Mouse (Mus musculus) hindbrain, embryonic 16.5 days (tissue): Measurements from ENCODE around the gene Adam17. TPM values are rescaled to one million over a fixed set of nuclear protein-coding genes. Genes with fewer than 3 reads are reported as not detected.

Experiments used
- ATAC-seq: fragments of 200-750 bp; cut with Nextera tagmentation; 2 replicates; pipeline ENCODE4 v1.8.0; 2017; ENCODE audit warnings: moderate TSS enrichment, moderate library complexity
- H3K27ac ChIP-seq: fragments of 300-500 bp; sonication (generic); 2 replicates; pipeline ENCODE4 v1.5.1; 2014; ENCODE audit warnings: low read depth, mild to moderate bottlenecking, control low read depth, low read length, moderate library complexity
- H3K27me3 ChIP-seq: fragments of 300-500 bp; sonication (generic); replicated peaks from 2 replicates; pipeline ENCODE4 v1.6.1; 2014; ENCODE audit warnings: low read length; ENCODE audit not compliant: control insufficient read depth, insufficient read depth
- H3K36me3 ChIP-seq: fragments of 300-500 bp; sonication (generic); 2 replicates; pipeline ENCODE4 v1.6.1; 2014; ENCODE audit warnings: mild to moderate bottlenecking, low read length, moderate library complexity, mixed read lengths; ENCODE audit not compliant: control insufficient read depth, insufficient read depth
- H3K4me1 ChIP-seq: fragments of 300-500 bp; sonication (generic); 2 replicates; pipeline ENCODE4 v1.6.1; 2014; ENCODE audit warnings: low read depth, low read length; ENCODE audit not compliant: control insufficient read depth, insufficient read depth
- H3K4me2 ChIP-seq: fragments of 300-500 bp; sonication (generic); 2 replicates; pipeline ENCODE4 v1.6.1; 2014; ENCODE audit warnings: mild to moderate bottlenecking, low read length, control low read depth, moderate library complexity
- H3K4me3 ChIP-seq: fragments of 300-500 bp; sonication (generic); 2 replicates; pipeline ENCODE4 v1.5.1; 2014; ENCODE audit warnings: mild to moderate bottlenecking, low read length, control low read depth, moderate library complexity
- H3K9ac ChIP-seq: fragments of 300-500 bp; sonication (generic); 2 replicates; pipeline ENCODE4 v1.6.1; 2014; ENCODE audit warnings: low read depth, mild to moderate bottlenecking, control low read depth, low read length, moderate library complexity
- H3K9me3 ChIP-seq: fragments of 300-500 bp; sonication (generic); 2 replicates; pipeline ENCODE4 v1.6.1; 2014; ENCODE audit warnings: mild to moderate bottlenecking, low read length, moderate library complexity; ENCODE audit not compliant: control insufficient read depth
- WGBS: fragments of 180-500 bp; shearing (Covaris S2); extraction: QIAGEN DNeasy Blood & Tissue Kit; methylation state at CpG from one replicate; pipeline ENCODE4 v1.1.7; 2014; 5-methylcytosine and 5-hydroxymethylcytosine counted together
- polyA plus RNA-seq: library from polyadenylated mRNA; unstranded; fragments of >200 nt; fragmentation: Nextera tagmentation; extraction: Ambion mirVana; gene quantifications from 2 replicates; pipeline ENCODE4 v1.2.1, GENCODE M21; 2015

Adam17 gene
- 17.0 and 20.6 TPM in 2 replicates for polyA plus RNA-seq

DNA sequence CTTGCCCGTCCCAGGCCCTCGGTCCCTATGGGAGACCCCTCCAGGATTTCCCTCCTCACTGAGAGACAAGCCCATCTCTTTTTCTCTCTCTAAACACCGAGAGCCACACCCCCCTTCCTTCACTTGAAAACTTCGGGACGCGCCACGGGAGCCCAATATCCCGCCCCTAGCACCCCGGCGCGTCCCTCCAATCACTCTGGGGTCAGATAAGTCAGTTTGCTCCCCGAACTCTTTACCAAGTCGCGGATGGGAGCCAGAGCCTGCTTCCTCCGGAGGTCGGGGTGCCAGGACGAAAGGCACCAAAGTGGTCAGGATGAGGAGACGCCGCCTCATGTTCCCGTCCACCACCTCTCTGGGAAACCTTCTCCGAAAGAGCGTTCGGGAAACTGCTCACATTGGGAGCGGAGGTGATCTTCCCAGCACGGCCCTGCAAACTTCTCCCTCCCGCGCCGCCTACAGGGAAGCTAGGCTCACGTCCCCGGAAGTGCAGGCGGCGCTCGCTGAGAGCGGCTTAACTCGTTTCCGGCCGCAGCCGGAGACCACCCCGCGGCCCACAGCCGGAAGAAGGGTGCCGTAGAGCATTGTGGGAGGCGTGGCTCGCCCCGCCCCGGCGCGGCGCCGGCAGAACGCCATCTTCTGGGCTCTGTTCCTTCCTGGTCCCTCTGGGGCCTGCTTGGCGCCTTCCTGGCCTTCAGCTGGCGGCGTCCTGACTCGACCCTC is at the start of gene Adam17:
TSS of gene Adam17 (minus strand) at position 533 of the 720 bp plus-strand sequence.
- ATAC-seq, result peak; percentile 98
- H3K9me3 ChIP-seq, result no peaks in the 10 kb centered on the region
- under 1% methylated on average over 52 of the region's 55 CpGs for WGBS
- H3K36me3 ChIP-seq, result no peaks in the 10 kb centered on the region
- peak within 1 kb of the TSS; percentile 85 for H3K4me2 ChIP-seq
- peak within 1 kb of the TSS; percentile 94 for H3K27ac ChIP-seq
- H3K4me1 ChIP-seq, result peaks cover 6% of the 10 kb centered on the region
- peak within 1 kb of the TSS; percentile 65 for H3K4me3 ChIP-seq
- no peaks in the 10 kb centered on the region for H3K27me3 ChIP-seq
- H3K9ac ChIP-seq, result peak within 1 kb of the TSS; percentile 94

DNA sequence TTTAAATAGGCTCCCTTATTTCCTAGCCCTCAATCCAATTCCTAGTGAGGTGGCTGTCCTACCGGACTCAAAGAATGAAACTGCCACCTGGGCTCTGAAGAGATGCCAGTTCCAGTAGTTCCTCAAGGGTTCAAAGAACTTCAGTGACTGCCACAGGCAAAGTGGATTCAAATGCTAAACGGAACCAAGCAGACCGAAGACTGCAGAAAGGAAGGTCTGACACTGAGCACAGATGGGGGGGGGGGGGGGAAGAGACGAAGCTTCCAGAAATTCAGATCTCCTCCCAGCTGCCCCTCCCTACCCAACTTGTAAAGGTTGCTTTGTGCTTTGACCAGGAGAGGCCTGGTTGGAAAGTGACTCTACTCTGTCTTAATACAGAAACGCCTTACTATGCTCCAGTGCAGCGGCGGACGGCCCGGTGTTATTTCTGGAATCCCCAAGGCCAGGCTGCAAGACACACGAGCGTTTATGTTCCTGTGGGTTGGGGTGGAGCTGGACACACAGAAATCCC is 45.2 kb upstream of the Adam17 start:
- peaks cover 18% of the 10 kb centered on the region for H3K4me1 ChIP-seq
- H3K9me3 ChIP-seq, result no peaks in the 10 kb centered on the region
- no peak for ATAC-seq
- WGBS, result 30% methylated on average over 10 of the region's 11 CpGs
- H3K27me3 ChIP-seq, result no peaks in the 10 kb centered on the region
- H3K9ac ChIP-seq, result peak overlapping the region; percentile 81
- H3K4me2 ChIP-seq, result peak overlapping the region; percentile 67
- H3K4me3 ChIP-seq, result peak overlapping the region; percentile 95
- peak overlapping the region; percentile 96 for H3K27ac ChIP-seq
- H3K36me3 ChIP-seq, result no peaks in the 10 kb centered on the region; the same call in 1 of the 2 replicates

DNA sequence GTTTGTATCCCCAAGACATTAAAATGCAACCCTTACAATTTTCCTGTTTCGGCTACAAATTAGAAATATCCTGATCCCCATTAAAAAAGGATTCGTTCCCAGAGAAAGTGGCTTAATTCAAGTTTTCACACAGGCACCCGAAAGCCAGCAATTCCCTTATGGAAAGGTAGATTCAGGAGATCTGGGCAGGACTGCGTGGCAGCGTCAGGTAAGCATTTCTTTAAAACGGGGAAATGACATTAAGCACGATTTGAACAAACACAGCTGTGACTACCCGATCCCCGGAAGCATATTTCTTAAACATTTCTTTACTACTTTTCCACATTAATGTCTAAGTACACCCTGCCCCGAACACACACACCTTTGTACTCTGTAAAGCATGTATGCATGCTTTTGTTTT is 44.7 kb upstream of the Adam17 start:
- Histone ChIP-seq H3K27me3 (no peaks in the 10 kb centered on the region), H3K9me3 (no peaks in the 10 kb centered on the region), H3K4me3 (peak overlapping the region; percentile 95), H3K9ac (peak overlapping the region; percentile 81), H3K27ac (peak overlapping the region; percentile 96), H3K36me3 (peaks cover 2% of the 10 kb centered on the region; the same call in 1 of the 2 replicates), H3K4me2 (peak overlapping the region; percentile 67), H3K4me1 (peaks cover 18% of the 10 kb centered on the region)
- no peak for ATAC-seq
- WGBS, result 3% methylated on average over 10 of the region's 10 CpGs

GRCm38 (mm10) chr12:21417100-21418070 is 44.0 kb upstream of the Adam17 start, which contains the start of gene Ywhaq:
Gene Ywhaq (minus strand): TSS chr12:21417637.
- WGBS, result 0% methylated on average over 77 of the region's 103 CpGs
- Histone ChIP-seq H3K9ac (peak within 1 kb of the TSS; percentile 97), H3K4me1 (peaks cover 18% of the 10 kb centered on the region), H3K4me2 (peak within 1 kb of the TSS; percentile 80), H3K27me3 (no peaks in the 10 kb centered on the region), H3K27ac (peak within 1 kb of the TSS; percentile 100), H3K36me3 (peaks cover 9% of the 10 kb centered on the region), H3K4me3 (peak within 1 kb of the TSS; percentile 95), H3K9me3 (0 out of 2 replicates have a peak, but pooled peaks cover under 1% of the 10 kb centered on the region)
- ATAC-seq, result peak; percentile 99

GRCm38 (mm10) chr12:21416506-21416905 is 43.1 kb upstream of the Adam17 start:
- peak overlapping the region; percentile 80 for H3K4me2 ChIP-seq
- no peak for ATAC-seq
- H3K9me3 ChIP-seq, result 0 out of 2 replicates have a peak, but pooled peaks cover 3% of the 10 kb centered on the region
- H3K27me3 ChIP-seq, result no peaks in the 10 kb centered on the region
- peaks cover 18% of the 10 kb centered on the region for H3K4me1 ChIP-seq
- H3K9ac ChIP-seq, result peak overlapping the region; percentile 72
- peaks cover 16% of the 10 kb centered on the region for H3K36me3 ChIP-seq
- peak overlapping the region; percentile 63 for H3K27ac ChIP-seq
- 0% methylated on average over 11 of the region's 15 CpGs for WGBS
- peak overlapping the region; percentile 95 for H3K4me3 ChIP-seq

DNA sequence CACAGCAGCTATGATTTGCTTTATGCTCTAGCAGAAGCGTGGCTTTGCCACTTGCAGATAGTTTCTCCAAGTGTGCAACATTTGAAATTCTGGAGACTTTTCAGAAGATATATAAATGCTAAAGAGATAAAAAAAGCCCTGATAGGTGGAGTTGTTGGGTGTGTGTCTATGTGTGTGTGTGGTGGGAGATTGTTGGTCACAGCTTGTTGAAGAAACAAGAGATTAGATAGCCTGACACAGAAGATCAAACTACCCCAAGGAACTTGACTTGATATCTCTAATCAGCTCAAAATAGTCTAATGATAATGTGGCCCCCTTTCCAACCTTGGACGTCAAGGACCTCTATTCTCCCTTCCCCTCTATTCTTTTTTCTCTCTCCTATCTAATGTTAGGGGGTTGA is 37.2 kb upstream of the Adam17 start:
- H3K9ac ChIP-seq, result no peak overlapping the region
- no peak overlapping the region for H3K4me2 ChIP-seq
- WGBS, result 98% methylated on average over 2 of the region's 2 CpGs
- peaks cover 3% of the 10 kb centered on the region; the same call in 1 of the 2 replicates for H3K9me3 ChIP-seq
- no peak for ATAC-seq
- H3K27me3 ChIP-seq, result no peaks in the 10 kb centered on the region
- H3K27ac ChIP-seq, result no peak overlapping the region
- peaks cover 49% of the 10 kb centered on the region for H3K36me3 ChIP-seq
- H3K4me1 ChIP-seq, result peaks cover 16% of the 10 kb centered on the region
- no peak overlapping the region for H3K4me3 ChIP-seq

DNA sequence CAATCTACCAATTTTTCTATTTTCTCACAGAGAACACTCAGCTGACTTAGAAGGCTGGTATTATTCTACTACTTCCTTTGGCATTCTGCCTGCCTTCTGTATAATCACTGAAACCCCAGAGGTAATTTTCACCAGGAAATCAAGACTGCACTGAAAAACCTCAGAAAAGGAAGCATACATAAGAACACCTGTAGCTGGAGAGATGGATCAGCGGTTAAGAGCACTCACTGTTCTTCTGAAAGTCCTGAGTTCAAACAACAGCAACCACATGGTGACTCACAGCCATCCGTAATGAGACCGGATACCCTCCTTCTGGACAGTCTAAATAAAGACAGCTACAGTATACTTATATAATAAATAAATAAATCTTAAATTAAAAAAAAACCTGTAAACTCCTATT is 36.2 kb upstream of the Adam17 start:
- 98% methylated on average over 3 of the region's 3 CpGs for WGBS
- no peaks in the 10 kb centered on the region for H3K27me3 ChIP-seq
- H3K4me3 ChIP-seq, result no peak overlapping the region
- H3K36me3 ChIP-seq, result peaks cover 49% of the 10 kb centered on the region
- peaks cover 7% of the 10 kb centered on the region for H3K4me1 ChIP-seq
- H3K4me2 ChIP-seq, result no peak overlapping the region
- no peak for ATAC-seq
- peaks cover 3% of the 10 kb centered on the region; the same call in 1 of the 2 replicates for H3K9me3 ChIP-seq
- H3K9ac ChIP-seq, result no peak overlapping the region
- no peak overlapping the region for H3K27ac ChIP-seq

- H3K4me2 ChIP-seq, result no peak overlapping the region
- no peaks in the 10 kb centered on the region for H3K27me3 ChIP-seq
- ATAC-seq, result no peak
- H3K4me1 ChIP-seq, result peaks cover under 1% of the 10 kb centered on the region; the same call in 1 of the 2 replicates
- peaks cover 49% of the 10 kb centered on the region for H3K36me3 ChIP-seq
- H3K9ac ChIP-seq, result no peak overlapping the region
- no peak overlapping the region for H3K4me3 ChIP-seq
- H3K9me3 ChIP-seq, result peaks cover 3% of the 10 kb centered on the region; the same call in 1 of the 2 replicates
- WGBS, result 94% methylated on average over 2 of the region's 2 CpGs
- no peak overlapping the region for H3K27ac ChIP-seq
These were observed 35.4 kb upstream of the Adam17 start for GRCm38 (mm10) chr12:21408789-21409367.
